Mouse (Mus musculus): ENCODE results near the gene Klf9.

Gene Klf9

DNA sequence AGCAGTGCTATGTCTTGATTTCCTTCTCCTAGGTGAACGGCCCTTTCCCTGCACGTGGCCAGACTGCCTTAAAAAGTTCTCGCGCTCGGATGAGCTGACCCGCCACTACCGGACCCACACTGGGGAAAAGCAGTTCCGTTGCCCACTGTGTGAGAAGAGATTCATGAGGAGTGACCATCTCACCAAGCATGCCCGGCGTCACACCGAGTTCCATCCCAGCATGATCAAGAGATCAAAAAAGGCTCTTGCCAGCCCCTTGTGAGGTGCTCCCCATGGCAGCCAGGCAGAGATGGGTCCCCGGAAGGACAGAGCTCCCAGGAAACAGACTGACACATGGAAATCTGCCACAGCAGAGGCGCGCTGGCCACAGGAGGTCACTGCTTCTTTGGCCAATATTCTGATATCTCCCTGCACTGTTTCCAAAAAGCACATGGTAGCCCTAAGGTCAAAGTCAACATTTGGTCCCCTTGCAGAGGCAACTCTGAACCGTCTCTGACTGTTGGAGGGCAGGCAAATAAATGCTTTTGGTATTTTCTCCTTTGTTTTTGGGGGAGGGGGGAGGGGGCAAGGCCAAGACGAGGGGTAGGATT, 23.7 kb downstream of the Klf9 start:
- no peak for DNase-seq

DNA sequence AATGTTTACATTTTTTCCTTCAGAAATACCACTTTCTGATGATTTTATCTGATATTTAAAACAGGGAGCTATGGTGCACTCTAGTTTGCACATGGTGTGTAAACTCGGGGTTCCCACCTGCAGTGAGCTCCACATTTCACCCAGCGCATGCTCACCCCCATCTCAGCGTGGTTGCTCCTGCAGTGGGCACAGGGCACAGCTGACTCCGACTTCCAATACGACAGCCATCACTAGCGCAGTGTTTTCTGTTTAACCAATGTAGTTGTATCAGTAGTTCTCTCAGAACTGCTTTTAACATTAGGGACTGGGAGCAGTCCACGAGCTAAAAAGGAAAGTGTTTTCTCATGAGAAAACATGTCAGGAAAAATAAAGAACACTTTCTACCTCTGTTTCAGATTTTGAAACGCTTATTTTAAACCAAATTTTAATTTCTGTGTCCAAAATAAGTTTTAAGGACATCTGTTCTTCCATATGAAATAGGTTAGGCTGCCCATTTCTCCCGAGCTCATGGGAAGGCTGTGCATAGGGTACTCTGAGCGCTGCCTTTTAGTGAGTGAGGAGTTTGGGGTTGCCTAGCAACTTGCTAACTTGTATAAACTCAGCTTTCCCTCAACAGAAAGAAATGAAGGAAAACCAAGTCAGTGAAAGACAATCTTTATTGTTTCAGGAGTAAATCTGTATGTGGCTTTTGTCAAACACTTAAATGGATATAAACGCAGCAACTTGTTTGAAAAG, 25.7 kb downstream of the Klf9 start:
- no peak for DNase-seq

DNA sequence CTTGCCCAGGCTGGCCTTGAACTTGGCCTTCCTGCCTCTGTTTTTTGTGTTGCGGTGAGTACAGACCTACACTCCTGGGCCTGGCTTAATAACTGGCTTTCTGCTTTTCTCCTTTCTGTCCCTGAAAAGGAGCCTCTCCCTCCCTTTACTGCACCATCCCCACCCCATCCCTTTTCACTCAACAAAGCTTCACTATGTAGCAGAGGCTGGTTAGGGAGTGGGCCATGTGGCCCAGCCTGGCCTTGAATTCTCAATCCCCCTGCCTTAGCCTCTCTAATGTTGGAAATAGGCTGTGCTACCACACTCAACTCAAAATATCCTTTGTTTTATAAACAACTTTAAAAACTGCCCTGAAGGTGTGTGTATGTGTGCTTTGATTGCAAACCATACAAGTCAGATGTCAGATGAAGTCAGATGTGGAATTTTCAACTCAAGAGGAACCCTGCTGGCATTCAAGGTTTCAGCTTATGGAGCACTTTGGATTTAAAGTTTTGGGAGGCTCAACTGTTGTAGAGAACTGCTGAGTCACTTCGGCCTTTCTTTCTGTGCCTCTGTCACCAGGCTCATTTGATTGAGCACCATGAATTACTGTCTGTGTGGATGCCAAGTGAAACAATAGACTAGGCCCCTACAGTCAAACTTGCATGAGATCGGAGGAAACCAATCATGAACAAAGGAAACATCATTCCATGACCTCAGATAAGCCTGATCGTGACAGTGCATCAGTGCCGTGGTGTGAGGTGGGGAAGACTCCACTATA, 28.1 kb downstream of the Klf9 start:
- no peak for DNase-seq

DNA sequence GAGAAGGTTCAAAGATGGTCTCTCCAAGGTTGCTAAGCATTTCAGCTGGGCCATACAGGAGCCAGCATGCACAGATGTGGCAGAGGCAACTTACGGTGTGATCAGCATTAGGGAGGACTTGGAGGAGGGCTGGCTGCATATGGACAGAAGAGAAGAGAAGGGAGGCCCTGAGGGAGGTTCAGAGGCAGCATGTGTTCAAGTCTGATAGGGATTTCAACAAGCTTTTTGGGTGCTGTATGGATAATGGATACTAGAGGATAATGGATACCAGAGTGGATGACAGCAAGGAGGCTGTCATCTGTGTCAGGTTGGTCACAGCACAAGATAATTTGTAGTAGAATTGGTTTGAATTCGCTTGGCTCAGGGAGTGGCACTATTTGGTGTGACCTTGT, 28.6 kb downstream of the Klf9 start:
- no peak for DNase-seq

DNA sequence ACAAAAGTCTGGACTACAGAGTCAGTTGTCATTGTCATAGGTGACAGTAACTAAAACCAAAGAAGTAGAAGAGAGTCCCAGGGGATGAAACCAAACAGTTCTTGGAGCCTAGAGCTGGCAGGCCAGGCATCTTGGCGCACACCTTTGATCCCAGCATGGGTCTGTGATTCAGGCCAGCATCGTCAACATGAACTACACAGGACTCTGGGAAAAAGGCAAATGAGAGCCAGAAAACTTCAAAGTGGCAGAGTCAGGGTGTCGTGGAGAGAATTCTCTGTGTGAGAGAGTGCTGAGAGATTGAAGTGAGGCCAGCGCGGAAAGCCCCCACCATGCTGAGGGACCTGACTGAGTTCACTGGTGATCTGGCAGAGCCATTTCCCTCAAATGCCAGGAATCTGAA, 29.4 kb downstream of the Klf9 start:
- DNase-seq: peak; percentile 64

DNA sequence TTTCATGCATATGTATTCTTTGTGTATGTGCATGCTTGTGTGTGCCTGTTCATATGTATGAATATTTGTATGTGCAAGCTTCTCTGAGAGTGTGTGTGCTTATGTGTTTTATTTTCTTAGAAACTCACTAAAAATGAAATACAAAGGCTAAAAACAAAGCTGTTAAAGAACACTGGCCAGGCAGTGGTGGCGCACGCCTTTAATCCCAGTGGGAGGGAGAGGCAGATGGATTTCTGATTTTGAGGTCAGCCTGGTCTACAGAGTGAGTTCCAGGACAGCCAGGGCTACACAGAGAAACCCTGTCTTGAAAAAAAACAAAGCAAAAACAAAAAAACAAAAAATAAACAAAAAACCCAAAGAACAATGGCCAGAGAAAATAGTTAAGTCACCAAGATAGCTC, 30.1 kb downstream of the Klf9 start:
- DNase-seq: no peak

DNA sequence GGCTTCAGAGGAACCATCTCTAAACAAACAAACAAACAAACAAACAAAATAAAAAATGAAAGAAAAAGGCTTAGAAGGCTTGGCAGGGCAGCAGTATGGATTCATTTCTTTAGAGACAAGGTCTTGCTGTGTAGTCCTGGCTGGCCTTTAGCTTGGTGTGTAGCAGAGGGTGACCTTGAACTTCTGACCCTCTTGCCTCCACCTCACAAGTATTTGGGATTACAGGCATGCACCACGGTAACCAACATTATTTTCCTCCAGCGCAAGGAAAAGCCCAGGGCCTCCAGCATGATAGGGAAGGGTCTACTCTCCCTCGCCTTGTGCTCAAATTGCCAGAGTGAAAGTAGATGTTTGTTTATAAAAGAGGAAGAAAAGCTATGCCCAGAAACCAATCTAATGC, 34.1 kb downstream of the Klf9 start:
- DNase-seq: no peak

DNA sequence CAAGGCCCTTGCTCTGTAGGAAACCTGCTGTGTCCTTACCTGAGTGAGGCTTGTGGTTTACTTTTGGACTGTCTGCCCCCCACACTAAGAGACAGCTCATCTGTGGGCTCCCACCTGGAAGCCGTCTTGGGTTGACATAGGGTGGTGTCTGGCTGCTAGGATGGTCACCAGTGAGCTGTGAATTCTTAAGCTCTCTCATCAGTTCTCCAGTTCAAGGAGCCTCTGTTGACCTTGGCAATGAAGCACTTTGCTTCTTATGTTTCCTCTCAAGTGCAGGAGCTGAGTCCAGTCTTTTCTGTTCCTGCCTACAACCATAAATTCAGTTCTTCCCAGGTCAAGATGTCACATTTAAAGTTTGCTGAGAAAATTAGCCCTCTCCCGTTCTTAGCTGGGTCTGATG, 34.5 kb downstream of the Klf9 start:
- no peak for DNase-seq

DNA sequence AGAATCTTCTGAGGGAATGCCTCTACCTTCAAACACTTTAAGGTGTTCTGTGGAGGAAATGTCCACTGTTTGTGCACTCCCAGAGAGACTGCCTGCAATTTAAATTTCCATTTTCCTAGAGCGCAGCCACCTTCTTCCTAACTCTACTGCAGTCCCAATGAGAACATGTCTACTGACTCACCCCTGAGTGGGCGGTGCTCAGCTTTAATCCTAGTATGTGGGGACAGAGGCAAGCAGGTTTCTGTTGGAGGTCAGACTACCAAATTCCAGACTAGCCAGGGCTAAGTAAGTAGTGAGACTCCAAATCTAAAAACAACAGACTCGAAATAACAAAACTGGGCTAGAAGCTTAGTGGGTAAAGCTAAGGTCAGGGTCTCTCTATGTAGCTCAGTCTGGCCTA, 37.5 kb downstream of the Klf9 start:
- no peak for DNase-seq

DNA sequence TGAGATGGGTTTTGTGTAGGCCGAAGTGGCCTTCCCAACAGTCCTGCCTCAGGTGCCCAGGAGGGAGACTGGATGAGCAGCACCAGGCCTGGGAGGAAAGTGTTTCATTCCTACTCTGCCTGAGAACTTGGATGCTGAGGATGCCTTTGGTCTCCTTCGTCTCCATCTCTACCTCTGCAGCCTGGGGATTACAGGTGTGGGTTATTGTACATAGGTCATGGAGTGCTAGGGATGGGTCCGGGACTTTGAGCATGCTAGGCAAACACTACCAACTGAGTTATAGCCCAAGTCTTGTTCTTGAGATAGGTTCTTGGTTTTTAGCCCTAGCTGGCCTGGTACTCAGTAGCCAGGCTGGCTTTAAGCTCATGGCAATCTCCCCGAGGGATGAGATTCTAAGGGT, 42.5 kb downstream of the Klf9 start:
- no peak for DNase-seq

DNA sequence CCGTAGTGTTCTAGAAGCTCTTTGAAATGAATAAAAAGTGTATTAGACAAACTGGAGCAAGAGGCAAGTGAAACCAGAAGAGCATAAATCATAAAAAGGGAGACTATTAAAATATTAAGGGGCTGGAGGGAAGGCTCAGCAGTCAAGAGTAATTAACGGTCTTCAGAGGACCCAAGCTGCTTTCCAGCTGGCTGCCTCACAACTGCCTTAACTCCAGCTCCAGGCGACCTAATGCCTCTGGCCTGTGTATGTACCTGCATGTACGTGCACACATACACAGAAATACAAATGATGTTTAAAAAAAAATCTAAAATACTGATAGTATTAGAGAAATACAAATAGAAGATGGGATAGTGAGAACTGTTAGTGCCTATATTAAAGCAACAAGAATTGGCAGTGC, 43.0 kb downstream of the Klf9 start:
- no peak for DNase-seq

DNA sequence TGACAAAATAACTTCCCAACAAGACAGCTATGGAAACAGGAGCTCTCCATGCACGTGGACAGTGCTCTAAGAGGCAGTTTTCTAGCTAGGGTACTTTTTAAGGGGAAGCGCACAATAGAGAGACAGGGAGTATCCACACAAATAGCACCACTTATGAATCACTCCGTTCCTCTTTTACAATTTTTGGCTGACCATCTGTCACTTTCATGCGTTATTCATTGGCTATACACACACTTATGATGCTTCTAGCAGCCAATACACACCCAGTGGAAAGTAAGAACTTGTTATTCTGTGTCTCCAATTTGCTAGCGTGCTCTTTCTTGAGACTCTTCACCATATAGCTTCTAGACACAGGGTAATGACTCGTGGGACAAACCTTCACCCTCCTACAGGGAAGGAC, 46.7 kb downstream of the Klf9 start:
- no peak for DNase-seq

DNA sequence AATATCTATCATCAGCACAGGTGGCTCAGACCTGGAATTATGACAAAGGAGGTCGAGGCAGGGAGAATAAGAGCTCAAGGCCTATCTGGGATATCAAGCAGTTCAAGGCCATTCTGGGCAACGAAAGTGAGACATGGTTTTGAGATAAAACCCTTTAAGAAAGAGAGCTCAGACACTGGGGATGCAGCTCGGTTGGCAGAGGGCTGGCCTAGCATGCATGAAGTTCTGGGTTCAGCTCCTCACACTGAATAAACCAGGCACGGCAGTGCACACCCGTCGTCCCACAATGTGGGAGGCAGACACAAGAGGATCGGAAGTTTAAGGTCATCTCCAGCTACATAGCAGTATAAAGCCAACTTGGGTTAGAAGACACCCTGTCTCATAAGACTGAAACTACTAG, 48.0 kb downstream of the Klf9 start:
- DNase-seq: no peak

DNA sequence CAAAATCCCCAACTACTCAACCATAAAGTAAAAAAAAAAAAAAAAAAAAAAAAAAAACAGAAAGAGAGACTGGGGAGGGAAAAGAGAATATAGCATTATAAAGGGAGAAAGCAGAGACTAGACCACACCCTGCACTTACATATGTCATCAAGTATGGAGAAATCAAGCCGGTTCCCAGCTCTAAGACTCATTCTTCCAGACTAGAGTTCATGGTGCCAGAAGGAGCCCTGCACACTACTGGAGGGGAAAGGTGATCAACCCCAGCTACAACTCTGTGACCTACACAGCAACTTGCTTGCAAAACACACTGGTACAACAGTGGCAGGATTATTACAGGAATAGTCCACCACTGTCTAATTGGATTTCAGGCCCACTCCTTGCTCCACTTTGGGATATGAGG, 48.7 kb downstream of the Klf9 start:
- no peak for DNase-seq

DNA sequence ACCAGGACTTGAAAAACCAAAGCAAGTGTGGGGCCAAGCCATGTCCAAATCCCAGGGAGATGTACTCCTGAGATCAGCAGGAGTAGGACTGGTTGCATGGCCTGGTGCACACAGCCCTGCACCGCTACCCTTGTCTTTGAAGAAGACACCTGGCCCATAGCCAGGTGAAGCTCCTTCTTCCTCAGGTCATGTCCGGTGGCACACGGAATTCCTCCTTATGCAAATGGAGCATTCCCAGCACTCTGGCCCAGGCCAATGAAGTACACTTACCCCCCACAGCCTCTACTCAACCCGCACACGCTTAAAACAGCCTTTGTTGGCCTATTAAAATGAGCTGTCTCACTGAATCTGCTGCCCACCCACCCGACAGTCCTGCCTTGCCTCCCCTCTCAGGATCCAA, 50.5 kb downstream of the Klf9 start:
- DNase-seq: no peak

DNA sequence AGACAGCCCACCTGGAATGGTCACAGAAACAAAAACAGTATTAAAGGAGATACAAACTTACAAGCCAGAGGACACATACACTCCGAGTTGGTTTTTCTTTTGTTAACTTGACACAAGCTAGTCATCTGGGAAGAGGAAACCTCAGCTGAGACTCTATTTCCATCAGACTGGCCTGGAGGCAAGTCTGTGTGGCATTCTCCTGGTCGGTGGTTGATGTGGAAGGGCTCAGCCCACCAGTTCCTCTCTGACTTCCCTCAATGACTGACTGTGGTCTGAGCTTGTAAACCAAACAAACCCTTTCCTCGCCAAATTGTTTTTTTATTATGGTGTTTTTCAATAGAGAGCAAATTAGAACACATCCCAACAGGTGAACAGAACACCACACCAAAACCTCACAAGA, 52.0 kb downstream of the Klf9 start:
- DNase-seq: no peak

DNA sequence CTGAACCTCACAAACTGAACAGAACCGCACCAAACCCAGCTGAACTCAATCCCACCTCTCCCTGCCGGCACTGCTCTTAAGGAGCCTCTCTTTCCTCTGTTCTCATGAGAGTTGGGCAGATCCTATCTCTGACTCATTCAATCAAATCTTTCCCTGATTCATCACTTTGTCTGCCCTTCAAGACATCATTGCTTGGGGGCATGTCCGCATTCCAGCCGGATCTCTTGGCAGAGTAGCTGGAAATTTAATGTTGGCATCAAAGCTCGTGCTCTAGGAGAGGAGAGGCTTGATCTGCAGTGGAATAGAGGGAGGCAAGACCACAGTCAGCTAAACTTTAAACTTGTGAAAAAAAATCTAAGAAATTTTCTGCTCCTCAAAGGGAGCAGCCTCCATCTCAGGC, 61.1 kb downstream of the Klf9 start:
- no peak for DNase-seq

DNA sequence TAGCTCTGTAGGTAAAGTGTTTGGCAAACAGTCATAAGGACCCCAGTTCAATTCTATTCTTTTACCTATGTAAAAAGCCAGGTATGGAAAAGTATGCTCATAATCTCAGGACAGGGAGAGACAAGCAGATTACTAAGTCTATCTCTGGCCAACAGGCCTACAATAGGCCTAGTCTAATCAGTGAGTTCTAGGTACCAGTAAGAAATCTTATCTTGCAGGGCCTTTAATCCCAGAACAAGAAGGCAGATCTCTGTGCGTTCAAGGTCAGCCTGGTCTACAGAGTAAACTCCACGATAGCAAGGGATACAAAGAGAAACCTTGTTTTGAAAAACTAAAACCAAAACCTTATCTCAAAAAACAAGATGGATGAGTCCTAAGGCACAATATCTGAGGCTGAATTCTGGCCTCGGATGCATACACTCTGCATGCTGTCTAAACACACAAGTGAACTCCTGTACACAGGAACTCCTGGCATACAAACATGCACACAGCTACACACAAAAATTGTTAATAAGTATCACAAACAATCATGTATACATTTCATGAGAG, 62.6 kb downstream of the Klf9 start:
- DNase-seq: no peak

DNA sequence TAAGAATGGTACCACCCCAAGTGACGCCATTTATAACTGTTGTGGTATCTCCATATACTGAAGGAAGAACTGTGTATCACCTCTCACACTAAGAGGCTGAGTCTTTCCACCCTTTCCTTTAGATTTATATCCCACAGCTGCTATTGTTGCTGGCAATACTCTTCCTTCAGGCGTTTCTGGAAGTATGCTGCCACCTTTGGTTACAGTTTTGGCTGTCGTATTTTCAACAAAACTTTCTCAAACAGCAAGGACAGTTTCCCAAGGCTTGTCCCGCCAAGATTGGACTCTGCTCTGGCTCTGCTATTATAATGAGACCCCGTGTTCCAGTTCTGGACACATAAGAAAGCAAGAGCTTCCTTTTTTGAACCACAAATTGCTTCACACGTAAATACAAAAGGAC, 70.3 kb downstream of the Klf9 start:
- no peak for DNase-seq

DNA sequence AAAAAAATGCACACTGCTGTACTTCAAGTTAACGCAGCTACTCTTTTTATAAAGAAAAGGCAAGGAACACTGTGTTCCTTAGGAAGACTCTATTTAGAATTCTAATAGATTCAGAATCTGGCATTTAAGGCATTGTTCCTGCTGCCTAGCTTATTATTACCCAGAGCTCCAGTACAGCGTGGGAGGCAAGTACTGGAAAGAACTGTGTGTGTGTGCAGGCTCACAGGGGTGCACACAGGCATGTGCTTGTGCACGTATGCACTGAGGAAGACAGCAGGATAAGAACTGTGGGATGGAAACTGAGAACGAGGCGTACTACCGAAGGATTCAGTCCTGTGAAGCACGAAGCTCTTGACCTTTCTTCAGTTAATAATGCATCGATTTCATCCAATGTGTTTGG, 73.3 kb downstream of the Klf9 start:
- DNase-seq: no peak
